Mouse (Mus musculus) gastrocnemius, postnatal 4 days (tissue): ENCODE data around the gene Gpc3. TPM values are rescaled to one million over a fixed set of nuclear protein-coding genes. Genes with fewer than 3 reads are reported as not detected.

Source experiments
- DNase-seq, 2 experiments: peaks; one replicate each; pipeline ENCODE4 v3.0.0; 2021 to 2022; ENCODE audit warnings: low spot score in 2 of 2, mixed read lengths in 2 of 2
- total RNA-seq, 2 experiments: library from RNA; stranded (reverse); gene quantifications; 2 replicates each; pipeline ENCODE4 v1.2.3; 2021

Gpc3 gene
- total RNA-seq, 2 experiments from 2014 or later: 327 to 347 TPM

GRCm38 (mm10) chrX:52559995-52560394 lies 53.8 kb downstream of the Gpc3 start:
- DNase-seq: no peak

GRCm38 (mm10) chrX:52558526-52558925 lies 55.2 kb downstream of the Gpc3 start:
- no peak for DNase-seq

- DNase-seq: peak in 1 of 2 experiments; percentile 51
These were observed 56.3 kb downstream of the Gpc3 start for GRCm38 (mm10) chrX:52557489-52557888.

GRCm38 (mm10) chrX:52551296-52551695 lies 62.5 kb downstream of the Gpc3 start:
- no peak for DNase-seq

GRCm38 (mm10) chrX:52544623-52545022 lies 69.1 kb downstream of the Gpc3 start:
- no peak for DNase-seq

GRCm38 (mm10) chrX:52537282-52537681 lies 76.5 kb downstream of the Gpc3 start:
- DNase-seq: no peak

- DNase-seq: no peak
These were observed 80.0 kb downstream of the Gpc3 start for GRCm38 (mm10) chrX:52533766-52534165.

GRCm38 (mm10) chrX:52533098-52533497 lies 80.7 kb downstream of the Gpc3 start:
- DNase-seq: no peak

- DNase-seq: no peak
These were observed 81.6 kb downstream of the Gpc3 start for GRCm38 (mm10) chrX:52532124-52532523.

- no peak for DNase-seq
These were observed 87.7 kb downstream of the Gpc3 start for GRCm38 (mm10) chrX:52526086-52526485.

- DNase-seq: no peak
These were observed 88.6 kb downstream of the Gpc3 start for GRCm38 (mm10) chrX:52525132-52525531.

GRCm38 (mm10) chrX:52514553-52514952 lies 99.2 kb downstream of the Gpc3 start:
- DNase-seq: peak in 1 of 2 experiments; percentile 18

- no peak for DNase-seq
These were observed 102.6 kb downstream of the Gpc3 start for GRCm38 (mm10) chrX:52511151-52511550.

- no peak for DNase-seq
These were observed 109.9 kb downstream of the Gpc3 start for GRCm38 (mm10) chrX:52503857-52504256.

- DNase-seq: no peak
These were observed 124.3 kb downstream of the Gpc3 start for GRCm38 (mm10) chrX:52489461-52489860.

GRCm38 (mm10) chrX:52455074-52455588 lies 158.6 kb downstream of the Gpc3 start:
- no peak for DNase-seq

- DNase-seq: peak; percentile 37 to 47
These were observed 160.1 kb downstream of the Gpc3 start for GRCm38 (mm10) chrX:52453445-52454182.

GRCm38 (mm10) chrX:52449177-52449576 lies 164.6 kb downstream of the Gpc3 start:
- no peak for DNase-seq

- no peak for DNase-seq
These were observed 165.3 kb downstream of the Gpc3 start for GRCm38 (mm10) chrX:52448496-52448895.

GRCm38 (mm10) chrX:52446530-52446929 lies 167.2 kb downstream of the Gpc3 start:
- no peak for DNase-seq

GRCm38 (mm10) chrX:52444977-52445376 lies 168.8 kb downstream of the Gpc3 start:
- no peak for DNase-seq

GRCm38 (mm10) chrX:52441798-52442197 lies 172.0 kb downstream of the Gpc3 start:
- no peak for DNase-seq

- DNase-seq: no peak
These were observed 174.3 kb downstream of the Gpc3 start for GRCm38 (mm10) chrX:52439421-52439820.
